Mouse (Mus musculus): ENCODE measurements around the gene 2610301B20Rik.
"Not testable (repeated sequence)": the region's sequence is repeated elsewhere in the genome, so short reads cannot be mapped to it uniquely, and the experiment has no call there.

2610301B20Rik gene

DNA sequence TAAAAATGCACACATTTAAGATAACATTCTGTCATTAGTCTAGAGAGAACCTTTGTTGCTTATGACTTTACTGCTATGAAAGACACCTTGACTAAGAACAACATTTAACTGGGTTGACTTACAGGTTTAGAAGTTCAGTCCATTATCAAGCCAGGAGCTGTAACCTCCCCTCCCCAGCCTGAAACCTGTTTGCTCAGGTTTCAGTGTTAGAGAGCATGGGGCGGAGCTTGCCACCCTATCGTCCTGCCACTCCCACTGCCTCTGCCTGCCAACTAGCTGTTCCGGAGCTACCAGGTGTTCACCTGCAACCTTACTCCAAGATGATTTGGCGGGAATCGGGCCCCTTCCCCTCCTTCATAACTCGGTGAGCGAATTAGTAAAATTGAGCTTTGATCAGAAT is 37.1 kb downstream of the 2610301B20Rik start:
- not testable (repeated sequence) for DNase-seq (ENCODE audit: low spot score in 2 of 2)

DNA sequence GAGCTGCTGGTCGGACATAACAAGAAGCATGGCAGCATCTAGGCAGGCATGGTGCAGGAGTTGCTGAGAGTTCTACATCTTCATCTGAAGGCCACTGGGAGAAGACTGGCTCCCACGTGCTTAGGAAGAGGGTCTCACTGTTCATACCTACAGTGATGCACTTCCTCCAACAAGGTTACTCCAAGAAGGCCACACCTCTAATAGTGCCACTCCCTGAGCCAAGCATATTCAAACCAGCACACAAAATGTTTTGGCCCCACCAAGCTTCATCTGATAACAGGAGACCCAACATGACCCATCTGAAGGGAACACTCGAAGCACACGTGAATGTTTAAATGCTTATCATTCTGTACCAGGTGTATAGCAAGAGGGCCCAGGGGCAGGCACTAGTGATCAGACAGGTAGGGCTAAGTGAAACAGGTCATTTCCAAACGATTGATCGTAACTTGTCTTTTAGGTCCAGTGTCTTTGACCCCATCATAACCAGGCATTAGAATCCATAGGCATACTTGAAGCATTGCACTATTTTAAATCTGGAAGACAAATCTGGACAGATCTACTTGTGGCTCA is 37.7 kb downstream of the 2610301B20Rik start:
- DNase-seq (ENCODE audit: low spot score in 2 of 2) = no peak

DNA sequence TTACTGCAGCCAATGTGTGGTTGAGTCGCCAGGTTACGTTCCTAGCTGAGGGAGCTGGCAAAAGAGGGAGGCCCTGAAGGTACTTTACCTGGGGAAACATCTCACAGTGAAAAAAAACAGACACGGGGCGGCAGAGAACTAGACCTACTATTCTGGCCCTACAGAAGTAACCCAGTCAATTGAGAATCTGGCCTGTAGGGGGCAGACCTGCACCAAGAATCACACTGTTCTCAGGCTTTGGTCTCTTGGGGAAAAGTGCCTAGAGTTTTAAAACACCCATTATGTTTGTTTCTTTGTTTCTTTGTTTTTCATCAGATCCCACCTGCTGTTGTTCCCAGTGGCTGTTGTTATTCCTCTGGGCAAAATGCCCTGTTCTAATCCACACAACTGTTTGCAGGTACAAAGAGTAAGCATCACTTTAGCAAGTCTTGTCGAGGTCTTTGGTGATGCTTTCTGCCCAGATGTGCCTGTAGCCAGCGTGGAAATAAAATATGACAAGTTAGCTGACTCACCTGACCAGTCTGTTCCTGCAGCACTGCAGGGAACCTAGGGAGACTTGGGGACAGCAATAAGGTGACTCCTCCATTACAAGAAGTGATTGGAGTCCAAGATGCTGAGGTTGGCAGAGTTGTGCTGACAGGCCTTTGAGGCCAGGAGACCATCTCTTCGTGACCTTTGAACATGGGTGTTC is 38.5 kb downstream of the 2610301B20Rik start:
- DNase-seq (ENCODE audit: low spot score in 2 of 2) = peak; percentile 59 to 88

DNA sequence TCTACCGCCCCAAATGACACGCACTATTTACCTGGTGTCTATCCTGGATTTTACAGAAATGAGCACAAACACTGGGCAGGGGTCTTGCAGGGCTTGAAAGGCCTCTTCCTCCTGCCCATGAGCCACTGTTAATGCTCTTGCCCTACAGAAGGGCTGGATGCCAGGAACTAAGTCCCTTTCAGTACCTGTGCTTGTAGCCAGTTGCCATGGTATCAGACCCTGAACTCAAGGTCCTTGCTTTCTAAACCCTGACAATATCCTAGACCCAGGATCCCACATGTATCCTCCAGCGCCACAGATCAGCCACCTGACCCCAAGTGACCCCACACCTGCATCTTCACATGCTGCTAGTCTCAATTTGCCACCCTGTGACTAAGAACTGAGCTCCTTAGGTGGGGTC is 39.1 kb downstream of the 2610301B20Rik start:
- DNase-seq (ENCODE audit: low spot score in 2 of 2) = no peak

DNA sequence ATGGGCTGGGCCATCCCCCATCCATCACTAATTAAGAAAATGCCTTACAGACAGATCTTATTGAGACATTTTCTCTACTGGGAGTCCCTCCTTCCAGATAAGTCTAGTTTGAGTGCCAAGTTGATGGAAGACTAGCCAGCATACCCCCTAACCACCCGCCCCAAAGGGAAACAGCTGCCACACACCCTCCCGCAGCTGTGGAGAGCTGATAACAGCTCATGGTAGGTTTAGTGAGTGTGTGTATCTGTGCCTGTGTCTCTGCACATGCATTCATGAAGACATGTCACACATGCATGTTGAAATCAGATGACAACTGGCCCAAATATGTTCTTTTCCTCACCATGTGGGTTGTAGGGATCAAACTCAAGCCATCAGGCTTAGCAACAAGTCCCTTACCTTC is 40.5 kb downstream of the 2610301B20Rik start:
- no peak for DNase-seq (ENCODE audit: low spot score in 2 of 2)

DNA sequence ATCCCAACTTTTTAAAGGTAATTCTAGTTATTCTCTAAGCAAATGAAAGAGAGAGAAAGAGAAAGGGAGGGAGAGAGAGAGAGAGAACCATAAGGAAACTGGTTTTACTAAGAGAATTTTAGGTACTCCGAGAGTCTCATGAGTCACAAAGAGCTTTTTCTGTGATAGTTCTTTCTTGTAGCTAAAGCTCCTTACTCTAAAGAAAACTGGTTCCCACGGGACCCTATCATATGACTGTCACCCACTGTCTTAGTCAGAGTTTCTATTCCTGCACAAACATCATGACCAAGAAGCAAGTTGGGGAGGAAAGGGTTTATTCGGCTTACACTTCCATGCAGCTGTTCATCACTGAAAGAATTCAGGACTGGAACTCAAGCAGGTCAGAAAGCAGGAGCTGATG is 41.0 kb downstream of the 2610301B20Rik start:
- no peak for DNase-seq (ENCODE audit: low spot score in 2 of 2)

DNA sequence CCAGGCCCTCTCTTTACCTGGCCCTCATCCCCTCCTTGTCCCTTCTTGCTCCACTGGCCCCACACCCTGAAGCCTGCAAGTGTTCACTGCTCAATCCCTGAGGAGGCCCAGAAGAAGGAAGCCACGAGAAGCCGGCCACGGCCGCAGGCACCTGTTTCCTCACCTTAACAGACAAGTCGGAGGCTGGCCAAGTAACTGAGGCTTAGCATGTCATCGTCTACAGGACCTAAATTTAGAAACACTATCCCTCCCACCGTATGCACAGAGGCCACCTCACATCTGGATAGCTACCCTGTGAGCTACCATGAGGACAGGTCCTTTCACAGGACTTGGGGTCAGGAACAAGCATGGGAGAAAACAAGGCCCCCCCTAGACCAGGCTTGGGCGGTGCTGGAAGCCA is 44.1 kb downstream of the 2610301B20Rik start:
- DNase-seq (ENCODE audit: low spot score in 2 of 2) = no peak

DNA sequence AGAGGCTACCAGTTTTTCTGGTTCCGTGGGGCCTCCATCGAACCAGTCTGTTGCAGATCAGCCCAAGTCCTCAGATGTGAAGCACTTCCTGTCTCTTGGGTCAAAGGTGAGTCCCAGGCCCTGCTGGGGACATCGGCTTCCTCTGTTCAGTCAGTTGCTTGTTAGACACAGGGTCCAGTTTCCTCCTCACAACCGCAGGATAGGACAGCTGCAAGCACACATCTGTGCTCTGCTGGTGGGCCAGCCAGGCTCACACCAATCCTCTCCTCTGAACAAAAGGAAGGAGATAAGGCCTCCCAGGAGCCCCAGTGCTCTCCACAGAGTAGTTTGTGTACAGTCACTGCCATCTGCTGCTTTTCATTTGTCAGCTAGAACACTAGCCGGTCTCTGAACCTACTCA is 44.8 kb downstream of the 2610301B20Rik start:
- DNase-seq (ENCODE audit: low spot score in 2 of 2) = no peak

DNA sequence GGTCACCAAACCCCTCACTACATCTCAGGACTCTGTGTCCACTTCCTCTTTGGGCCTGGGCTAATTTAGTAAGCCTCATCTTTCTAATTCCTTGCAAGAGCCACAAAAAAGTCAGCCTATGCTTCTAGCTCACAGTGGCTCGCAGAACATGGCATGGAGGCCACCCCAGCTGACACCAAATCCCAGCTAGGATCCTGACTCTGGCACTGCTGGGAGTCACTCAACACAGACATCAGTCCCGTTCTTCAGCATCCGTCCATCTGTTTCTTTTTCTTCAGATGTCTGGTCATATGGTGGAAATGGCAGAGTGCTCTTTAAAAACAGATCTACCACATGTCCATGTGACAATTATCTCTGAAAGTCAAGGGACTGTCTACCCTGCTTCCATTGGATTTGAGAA is 45.2 kb downstream of the 2610301B20Rik start:
- no peak for DNase-seq (ENCODE audit: low spot score in 2 of 2)

DNA sequence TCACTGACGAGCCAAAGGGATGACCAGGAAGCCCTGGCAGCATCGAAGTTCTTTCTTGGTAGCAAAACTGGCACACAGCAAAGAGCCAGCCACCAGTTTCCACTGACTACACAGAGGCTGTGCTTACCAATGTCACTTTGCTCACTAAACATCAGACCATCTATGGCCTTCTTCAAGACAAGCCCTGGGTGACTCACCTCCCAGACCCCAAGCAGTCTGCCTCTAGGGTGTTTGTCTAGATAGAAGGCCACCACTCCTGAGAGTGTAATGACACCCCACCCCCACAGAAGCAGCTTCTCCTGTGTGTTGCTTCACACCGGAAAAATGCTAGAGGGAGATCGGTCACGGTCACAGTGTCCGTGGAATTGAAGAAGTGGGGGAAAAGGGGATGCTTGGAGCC is 45.7 kb downstream of the 2610301B20Rik start:
- DNase-seq (ENCODE audit: low spot score in 2 of 2) = no peak

DNA sequence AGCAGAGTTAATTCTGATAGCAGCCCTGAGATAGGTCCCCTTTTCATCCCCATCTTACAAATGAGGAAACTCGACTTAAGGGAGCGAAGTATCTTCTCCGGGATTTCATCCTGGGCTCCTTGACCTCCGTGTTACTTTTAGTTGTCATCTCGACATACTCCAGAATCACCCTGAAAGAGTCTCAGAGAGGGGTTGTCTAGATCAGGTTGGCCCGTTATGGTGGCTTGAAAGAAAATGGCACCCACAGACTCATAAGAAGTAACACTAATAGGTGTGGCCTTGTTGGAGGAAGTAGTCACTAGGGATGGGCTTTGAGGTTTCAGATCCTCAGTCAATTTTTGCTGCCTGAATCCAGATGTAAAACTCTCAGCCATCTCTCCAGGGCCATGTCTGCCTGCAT is 46.3 kb downstream of the 2610301B20Rik start:
- DNase-seq (ENCODE audit: low spot score in 2 of 2) = no peak

DNA sequence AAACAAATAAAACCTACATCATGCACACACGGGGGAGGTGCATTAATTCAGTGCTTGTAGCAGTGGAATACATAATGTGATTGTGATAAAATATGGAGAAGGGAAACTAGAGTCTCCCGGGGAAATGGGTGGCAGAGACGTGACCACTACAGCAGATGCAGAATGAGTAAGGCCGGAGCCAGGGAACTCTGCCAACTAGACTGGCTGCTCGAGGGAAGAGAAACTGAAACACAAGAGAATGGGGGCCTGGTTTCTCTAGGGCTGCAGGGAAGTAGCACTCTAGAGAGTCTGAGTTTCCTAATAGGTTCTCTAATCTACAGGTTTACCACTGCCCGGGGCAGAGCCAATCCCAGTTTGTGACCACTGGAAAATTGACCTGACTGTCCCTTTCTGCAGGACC is 48.9 kb downstream of the 2610301B20Rik start:
- peak; percentile 60 to 70 for DNase-seq (ENCODE audit: low spot score in 2 of 2)

DNA sequence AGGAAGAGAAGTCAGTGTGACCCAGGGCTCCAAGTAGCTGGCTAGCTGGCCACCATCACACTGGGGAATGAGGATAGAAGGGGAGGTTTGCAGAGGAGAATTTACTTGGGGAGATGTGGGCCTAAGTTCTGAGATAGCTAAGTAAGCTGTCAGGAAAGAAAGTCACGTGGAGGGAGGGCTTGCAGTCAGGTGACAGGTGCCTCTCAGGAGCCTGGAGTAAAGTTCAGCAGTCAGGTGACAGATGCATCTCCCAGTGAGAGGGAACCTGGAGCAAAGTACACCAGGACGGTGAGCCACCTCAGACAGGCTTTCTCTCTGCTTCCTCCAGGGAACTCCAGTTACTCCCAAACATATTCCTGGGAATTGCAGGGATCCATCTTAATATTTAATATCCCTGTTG is 49.8 kb downstream of the 2610301B20Rik start:
- DNase-seq (ENCODE audit: low spot score in 2 of 2) = no peak

DNA sequence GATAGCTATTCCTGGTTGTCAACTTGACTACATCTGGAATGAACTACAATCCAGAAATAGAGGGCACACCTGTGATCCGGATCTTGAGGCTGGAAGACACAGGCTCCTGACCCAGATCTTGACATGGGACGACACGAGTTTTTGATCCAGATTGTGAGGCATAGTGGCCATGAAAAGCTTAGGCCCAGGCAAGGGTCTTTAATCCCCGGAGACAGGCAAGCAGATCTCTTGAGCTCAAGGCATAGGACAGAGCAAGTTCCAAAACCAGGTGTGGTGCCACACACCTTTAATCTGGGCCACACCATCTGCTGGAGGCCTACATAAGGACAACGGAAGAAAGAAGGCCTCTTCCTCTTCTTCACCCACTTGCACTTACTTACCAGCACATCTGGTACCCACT is 50.2 kb downstream of the 2610301B20Rik start:
- DNase-seq (ENCODE audit: low spot score in 2 of 2) = no peak

DNA sequence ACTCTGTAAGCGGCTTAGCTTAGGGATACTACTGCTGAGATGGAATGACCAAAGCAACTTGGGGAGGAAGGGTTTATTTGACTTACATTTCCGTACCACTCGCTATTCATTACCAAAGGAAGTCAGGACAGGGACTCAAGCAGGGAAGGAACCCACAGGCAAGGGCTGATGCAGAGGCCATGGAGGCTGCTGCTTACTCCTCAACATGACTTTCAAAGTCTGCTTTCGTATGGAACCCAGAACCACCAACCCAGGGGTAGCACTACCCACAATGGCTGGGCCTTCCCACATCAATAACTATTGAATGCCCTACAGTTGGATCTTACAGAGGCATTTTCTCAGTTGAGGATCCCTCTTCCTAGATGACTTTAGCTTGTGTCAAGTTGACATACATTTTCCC is 52.1 kb downstream of the 2610301B20Rik start:
- no peak for DNase-seq (ENCODE audit: low spot score in 2 of 2)

DNA sequence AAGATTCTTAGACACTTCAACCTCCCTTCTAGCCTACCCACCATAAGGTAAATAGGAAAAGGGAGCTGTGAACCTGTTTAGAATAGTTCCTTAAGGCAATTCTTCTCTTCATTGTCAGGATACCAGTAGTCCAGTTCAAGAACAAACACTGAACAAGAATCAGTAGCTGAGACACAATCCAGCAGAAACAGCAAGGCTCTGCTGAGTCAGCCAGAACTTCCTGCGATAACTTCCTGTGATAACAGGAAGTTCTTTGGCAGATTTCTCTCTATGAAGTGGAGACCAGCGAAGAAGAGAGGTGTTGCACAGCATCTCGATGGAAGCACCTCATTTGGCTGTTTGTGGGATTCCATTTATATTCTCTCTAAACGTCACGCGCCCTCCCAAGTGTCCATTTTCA is 53.9 kb downstream of the 2610301B20Rik start:
- DNase-seq (ENCODE audit: low spot score in 2 of 2) = no peak

DNA sequence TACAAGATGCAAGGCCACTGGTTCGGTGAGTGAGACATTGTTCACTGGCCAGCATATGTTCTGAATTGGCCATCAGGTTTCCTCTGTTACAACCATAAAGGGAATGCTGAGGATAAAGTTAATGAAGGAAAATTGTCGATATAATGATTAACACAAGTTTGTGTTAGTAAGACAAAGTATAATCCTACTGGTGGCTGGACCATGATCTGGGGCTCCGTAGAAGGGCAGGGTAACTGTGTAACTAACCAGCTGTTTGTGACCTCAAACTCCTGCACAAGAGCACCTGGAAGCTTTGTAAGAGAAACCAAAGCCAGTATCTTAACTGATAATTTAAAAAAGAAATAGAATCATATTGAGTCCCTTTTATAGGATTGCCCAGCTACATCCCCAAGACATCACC is 55.4 kb downstream of the 2610301B20Rik start:
- no peak for DNase-seq (ENCODE audit: low spot score in 2 of 2)

DNA sequence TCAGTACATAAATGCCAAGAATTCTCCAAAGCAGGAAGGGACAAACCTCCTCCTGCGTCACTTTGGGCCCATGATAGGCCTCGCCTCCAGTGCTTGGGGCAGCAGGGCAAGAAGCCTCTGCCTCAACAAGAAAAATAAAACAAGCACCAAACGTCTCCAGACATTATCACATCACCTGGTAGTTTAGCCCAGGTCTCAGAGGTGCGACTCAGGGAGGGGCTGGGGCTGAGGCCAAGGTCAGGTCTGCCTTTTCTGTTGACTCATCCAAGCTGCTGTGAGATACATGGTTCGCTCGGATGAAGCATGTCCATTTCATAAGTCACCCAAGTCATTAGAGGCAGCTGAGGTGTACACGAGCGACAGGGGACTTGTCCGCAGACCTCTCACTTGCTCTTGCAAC is 56.7 kb downstream of the 2610301B20Rik start:
- no peak for DNase-seq (ENCODE audit: low spot score in 2 of 2)

DNA sequence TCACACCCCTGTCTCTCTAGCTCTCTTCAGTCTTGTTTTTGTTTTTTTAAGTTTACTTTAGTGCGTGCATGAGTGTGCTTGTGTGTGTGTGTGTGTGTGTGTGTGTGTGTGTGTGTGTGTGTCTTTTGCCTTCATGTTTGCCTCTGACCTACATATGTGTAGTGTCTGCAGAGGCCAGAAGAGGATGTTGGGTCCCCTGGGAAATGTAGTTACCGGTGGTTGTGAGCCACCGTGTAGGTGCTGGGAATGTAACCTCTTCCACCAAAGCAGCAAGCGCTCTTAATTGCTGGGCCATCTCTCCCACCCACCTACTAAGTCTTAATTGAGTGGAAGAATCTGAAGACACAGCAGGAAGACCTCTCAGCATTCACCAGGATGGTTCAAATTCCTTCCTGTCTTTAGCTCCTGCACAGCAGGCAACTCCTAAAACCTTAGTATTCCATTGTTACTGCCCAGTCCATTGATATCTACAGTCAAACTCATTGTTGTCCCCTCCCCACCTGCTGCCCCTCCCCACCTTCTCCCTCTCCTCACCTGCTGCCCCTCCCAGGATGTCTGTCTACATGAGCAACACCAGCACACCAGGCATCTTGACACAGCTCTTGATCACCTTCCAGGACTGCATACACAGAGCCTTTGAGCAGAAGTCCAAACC is 57.9 kb downstream of the 2610301B20Rik start:
- DNase-seq (ENCODE audit: low spot score in 2 of 2) = no peak

DNA sequence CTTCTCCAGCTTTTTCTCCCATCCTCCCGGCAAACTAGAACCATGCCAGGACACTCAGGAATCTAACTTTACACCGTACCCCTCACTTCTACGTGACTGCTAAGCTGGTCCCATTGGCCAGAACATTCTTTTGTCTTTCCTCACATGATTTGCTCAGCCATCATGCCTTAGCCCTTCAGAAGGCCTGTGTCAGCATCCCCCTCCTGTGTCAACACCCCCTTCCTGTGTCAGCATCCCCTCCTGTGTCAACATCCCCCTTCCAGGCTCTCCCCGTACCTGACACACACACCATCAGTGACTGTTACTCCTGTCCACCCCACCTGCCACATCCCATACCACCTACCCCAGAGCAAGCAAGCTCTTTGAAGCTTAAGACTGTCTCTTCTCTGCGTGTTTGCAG is 58.5 kb downstream of the 2610301B20Rik start:
- no peak for DNase-seq (ENCODE audit: low spot score in 2 of 2)

DNA sequence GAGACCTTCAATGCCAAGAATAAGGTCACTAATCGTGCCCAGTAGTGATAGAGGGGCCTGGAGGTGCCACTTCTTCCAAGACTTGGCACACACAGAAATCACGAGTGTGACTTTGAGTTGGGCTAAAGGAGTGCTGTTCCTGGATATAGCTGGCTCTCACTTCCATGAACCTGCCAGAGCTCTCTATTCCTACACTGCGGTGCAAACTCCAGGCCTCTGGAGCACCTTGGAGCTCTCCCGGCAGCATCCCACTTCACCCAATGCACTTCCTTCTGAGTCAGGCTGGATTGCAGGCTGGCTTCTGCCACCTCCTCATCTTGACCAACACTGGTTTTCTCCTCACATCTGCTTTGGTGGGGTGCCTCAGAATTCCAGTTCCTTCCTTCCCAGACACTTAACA is 62.5 kb downstream of the 2610301B20Rik start:
- no peak for DNase-seq (ENCODE audit: low spot score in 2 of 2)

Data from frontal cortex, postnatal 10 days (tissue).